Mouse (Mus musculus) hindbrain, embryonic 10.5 days (tissue): Measurements from ENCODE around the gene Htr1d. TPM values are rescaled to one million over a fixed set of nuclear protein-coding genes. Genes with fewer than 3 reads are reported as not detected.

Experiments
- DNase-seq: peaks from one replicate; pipeline ENCODE4 v3.0.0-alpha.2; 2017; ENCODE audit warnings: low spot score
- H3K27ac ChIP-seq: fragments of 300-500 bp; sonication (generic); 2 replicates; pipeline ENCODE4 v1.5.1; 2016; ENCODE audit warnings: mild to moderate bottlenecking, moderate library complexity
- H3K27me3 ChIP-seq: fragments of 300-500 bp; sonication (generic); 2 replicates; pipeline ENCODE4 v1.6.1; 2016; ENCODE audit warnings: mild to moderate bottlenecking; ENCODE audit not compliant: poor library complexity, insufficient read depth, severe bottlenecking
- H3K36me3 ChIP-seq: fragments of 300-500 bp; sonication (generic); 2 replicates; pipeline ENCODE4 v1.6.1; 2016; ENCODE audit warnings: mild to moderate bottlenecking, moderate library complexity
- H3K4me1 ChIP-seq: fragments of 300-500 bp; sonication (generic); replicated peaks from 2 replicates; pipeline ENCODE4 v1.6.1; 2016; ENCODE audit warnings: mild to moderate bottlenecking
- H3K4me3 ChIP-seq: fragments of 300-500 bp; sonication (generic); 2 replicates; pipeline ENCODE4 v1.5.1; 2016; ENCODE audit warnings: mild to moderate bottlenecking, moderate library complexity
- H3K9me3 ChIP-seq: fragments of 300-500 bp; sonication (generic); 2 replicates; pipeline ENCODE4 v1.6.1; 2016; ENCODE audit warnings: mild to moderate bottlenecking, moderate library complexity
- WGBS: fragments of 180-500 bp; shearing (Covaris S2); methylation state at CpG from one replicate; pipeline ENCODE4 v1.1.7; 2016; 5-methylcytosine and 5-hydroxymethylcytosine counted together
- polyA plus RNA-seq: library from polyadenylated mRNA; unstranded; fragments of >200 nt; fragmentation: Nextera tagmentation; extraction: Ambion mirVana; gene quantifications from 2 replicates; pipeline ENCODE4 v1.2.1, GENCODE M21; 2016

Gene Htr1d
- polyA plus RNA-seq, 1 experiment from 2014 or later, result 0.18 TPM

GRCm38 (mm10) chr4:136458276-136458675, 35.0 kb downstream of the Htr1d start:
- Histone ChIP-seq H3K4me1 (peaks cover 29% of the 10 kb centered on the region), H3K4me3 (no peak overlapping the region), H3K27me3 (peaks cover 34% of the 10 kb centered on the region), H3K9me3 (no peaks in the 10 kb centered on the region), H3K36me3 (no peaks in the 10 kb centered on the region), H3K27ac (no peak overlapping the region)
- DNase-seq, result no peak
- WGBS, result 86% methylated on average over 7 of the region's 7 CpGs

GRCm38 (mm10) chr4:136459210-136459609, 35.9 kb downstream of the Htr1d start:
- Histone ChIP-seq H3K36me3 (no peaks in the 10 kb centered on the region), H3K27me3 (peaks cover 43% of the 10 kb centered on the region), H3K4me1 (peaks cover 38% of the 10 kb centered on the region), H3K27ac (no peak overlapping the region), H3K4me3 (no peak overlapping the region), H3K9me3 (no peaks in the 10 kb centered on the region)
- WGBS, result 84% methylated on average over 12 of the region's 12 CpGs
- DNase-seq, result no peak

- Histone ChIP-seq H3K4me1 (peaks cover 39% of the 10 kb centered on the region), H3K27me3 (peaks cover 63% of the 10 kb centered on the region), H3K9me3 (no peaks in the 10 kb centered on the region), H3K27ac (no peak overlapping the region), H3K36me3 (no peaks in the 10 kb centered on the region), H3K4me3 (no peak overlapping the region)
- WGBS, result 25% methylated on average over 4 of the region's 4 CpGs
- DNase-seq, result no peak
These were observed 37.9 kb downstream of the Htr1d start for GRCm38 (mm10) chr4:136461206-136461605.

GRCm38 (mm10) chr4:136461761-136462085, 38.4 kb downstream of the Htr1d start:
- Histone ChIP-seq H3K27me3 (peaks cover 66% of the 10 kb centered on the region), H3K27ac (peak overlapping the region; percentile 89; the same call in 1 of the 2 replicates), H3K4me1 (peaks cover 39% of the 10 kb centered on the region), H3K9me3 (no peaks in the 10 kb centered on the region), H3K36me3 (no peaks in the 10 kb centered on the region), H3K4me3 (peak overlapping the region; percentile 80)
- DNase-seq, result no peak
- 8% methylated on average over 6 of the region's 6 CpGs for WGBS

- WGBS, result under 1% methylated on average over 64 of the region's 64 CpGs
- Histone ChIP-seq H3K27ac (peak within 1 kb of the TSS; percentile 89), H3K27me3 (peaks cover 66% of the 10 kb centered on the region)
These were observed 38.9 kb downstream of the Htr1d start, which contains the start of gene 6030445D17Rik for GRCm38 (mm10) chr4:136462086-136462838. Gene 6030445D17Rik, plus strand, starts transcription at chr4:136462250.

GRCm38 (mm10) chr4:136462839-136463178, 39.5 kb downstream of the Htr1d start:
- under 1% methylated on average over 8 of the region's 8 CpGs for WGBS
- no peaks in the 10 kb centered on the region for H3K36me3 ChIP-seq
- peaks cover 39% of the 10 kb centered on the region for H3K4me1 ChIP-seq
- H3K27ac ChIP-seq, result peak overlapping the region; percentile 89
- no peaks in the 10 kb centered on the region for H3K9me3 ChIP-seq
- H3K4me3 ChIP-seq, result peak overlapping the region; percentile 80
- H3K27me3 ChIP-seq, result peaks cover 66% of the 10 kb centered on the region
- DNase-seq, result no peak

More at GRCm38 (mm10) chr4:136462086-136462838, 38.9 kb downstream of the Htr1d start, which contains the start of gene 6030445D17Rik:
- Histone ChIP-seq H3K9me3 (no peaks in the 10 kb centered on the region), H3K36me3 (no peaks in the 10 kb centered on the region), H3K4me3 (peak within 1 kb of the TSS; percentile 80), H3K4me1 (peaks cover 39% of the 10 kb centered on the region)
- peak; percentile 76 for DNase-seq

GRCm38 (mm10) chr4:136463436-136463835, 40.1 kb downstream of the Htr1d start:
- peak overlapping the region; percentile 89; the same call in 1 of the 2 replicates for H3K27ac ChIP-seq
- H3K36me3 ChIP-seq, result no peaks in the 10 kb centered on the region
- DNase-seq, result no peak
- peaks cover 66% of the 10 kb centered on the region for H3K27me3 ChIP-seq
- no peaks in the 10 kb centered on the region for H3K9me3 ChIP-seq
- H3K4me1 ChIP-seq, result peaks cover 40% of the 10 kb centered on the region
- H3K4me3 ChIP-seq, result peak overlapping the region; percentile 80
- 12% methylated on average over 9 of the region's 9 CpGs for WGBS

- DNase-seq, result no peak
- no peak overlapping the region for H3K27ac ChIP-seq
- H3K4me1 ChIP-seq, result peaks cover 54% of the 10 kb centered on the region
- 81% methylated on average over 4 of the region's 4 CpGs for WGBS
- H3K27me3 ChIP-seq, result peaks cover 52% of the 10 kb centered on the region
- H3K4me3 ChIP-seq, result no peak overlapping the region
- H3K36me3 ChIP-seq, result no peaks in the 10 kb centered on the region
- H3K9me3 ChIP-seq, result no peaks in the 10 kb centered on the region
These were observed 42.9 kb downstream of the Htr1d start for GRCm38 (mm10) chr4:136466226-136466625.

GRCm38 (mm10) chr4:136468553-136469327, 45.4 kb downstream of the Htr1d start:
- H3K4me3 ChIP-seq, result peak overlapping the region; percentile 84; the same call in 1 of the 2 replicates
- 73% methylated on average over 14 of the region's 14 CpGs for WGBS
- no peaks in the 10 kb centered on the region for H3K36me3 ChIP-seq
- peaks cover 51% of the 10 kb centered on the region for H3K4me1 ChIP-seq
- peaks cover 27% of the 10 kb centered on the region for H3K27me3 ChIP-seq
- peak overlapping the region; percentile 95; the same call in 1 of the 2 replicates for H3K27ac ChIP-seq
- no peak for DNase-seq
- no peaks in the 10 kb centered on the region for H3K9me3 ChIP-seq

GRCm38 (mm10) chr4:136469371-136469903, 46.1 kb downstream of the Htr1d start, which contains the start of gene Luzp1:
Gene Luzp1, plus strand, starts transcription at chr4:136469761.
- Histone ChIP-seq H3K4me3 (peak within 1 kb of the TSS; percentile 84), H3K36me3 (no peaks in the 10 kb centered on the region), H3K4me1 (peaks cover 51% of the 10 kb centered on the region), H3K27ac (peak within 1 kb of the TSS; percentile 95), H3K9me3 (no peaks in the 10 kb centered on the region), H3K27me3 (peaks cover 20% of the 10 kb centered on the region)
- peak; percentile 94 for DNase-seq
- WGBS, result 2% methylated on average over 36 of the region's 36 CpGs

- Histone ChIP-seq H3K27ac (peak overlapping the region; percentile 95), H3K9me3 (no peaks in the 10 kb centered on the region), H3K27me3 (peaks cover 15% of the 10 kb centered on the region), H3K36me3 (no peaks in the 10 kb centered on the region), H3K4me3 (peak overlapping the region; percentile 84), H3K4me1 (peaks cover 49% of the 10 kb centered on the region)
- WGBS, result under 1% methylated on average over 45 of the region's 55 CpGs
- no peak for DNase-seq
These were observed 46.6 kb downstream of the Htr1d start for GRCm38 (mm10) chr4:136469941-136470346.

- Histone ChIP-seq H3K4me3 (peak overlapping the region; percentile 84), H3K27me3 (peaks cover 10% of the 10 kb centered on the region; the same call in 1 of the 2 replicates), H3K36me3 (no peaks in the 10 kb centered on the region), H3K9me3 (no peaks in the 10 kb centered on the region), H3K4me1 (peaks cover 47% of the 10 kb centered on the region), H3K27ac (peak overlapping the region; percentile 95)
- peak; percentile 70 for DNase-seq
- WGBS, result under 1% methylated on average over 58 of the region's 58 CpGs
These were observed 47.2 kb downstream of the Htr1d start for GRCm38 (mm10) chr4:136470347-136471071.
